Mouse (Mus musculus): ENCODE results near the gene Tmem200a. TPM values are rescaled to one million over a fixed set of nuclear protein-coding genes. Genes with fewer than 3 reads are reported as not detected.

Tmem200a gene
- total and polyA plus RNA-seq, 3 experiments: not detected

- in situ Hi-C loops (cut with MboI; ENCODE audit: low pct_ligation_motif_present, low pct_unique_long_range_greater_than_20kb, low sequenced_read_pairs): no loop called here
- dilution Hi-C loops (cut with MboI; ENCODE audit: extremely low pct_ligation_motif_present, extremely low pct_unique_long_range_greater_than_20kb, low sequenced_read_pairs): no loop called here
- no peak for DNase-seq (ENCODE audit: extremely low read depth)
- H3K4me2 ChIP-seq (ENCODE audit: insufficient read depth, low read depth, poor library complexity, severe bottlenecking): no peak overlapping the region
- no peaks in the 10 kb centered on the region for H3K4me1 ChIP-seq (ENCODE audit: control insufficient read depth in 1 of 2, insufficient read depth in 2 of 2)
- no peaks in the 10 kb centered on the region for H3K27me3 ChIP-seq (replicated peaks)
- no peak overlapping the region for H3K27ac ChIP-seq (ENCODE audit: insufficient read depth, low read depth)
- no peaks in the 10 kb centered on the region for H3K36me3 ChIP-seq (replicated peaks in 1 of 2; ENCODE audit: control insufficient read depth in 1 of 2, insufficient read depth in 1 of 2, low read length in 1 of 2)
- H3K9me3 ChIP-seq (replicated peaks; ENCODE audit: low read length): no peaks in the 10 kb centered on the region
- H3K4me3 ChIP-seq (replicated peaks in 1 of 3; ENCODE audit: low read depth in 2 of 3, low read length in 2 of 3, poor library complexity in 1 of 3): no peak overlapping the region
- no peaks in the 10 kb centered on the region for H3K79me2 ChIP-seq (replicated peaks; ENCODE audit: control insufficient read depth, extremely low read depth, insufficient read depth, poor library complexity, severe bottlenecking)
- no peak overlapping the region for H3K9ac ChIP-seq (ENCODE audit: insufficient read depth, low read depth)
- TF ChIP-seq KAT2A (IDR thresholded peaks at IDR 0.05; ENCODE audit: insufficient replicate concordance, low read length) (no peak), SMC3 (IDR thresholded peaks at IDR 0.05; ENCODE audit: low read depth, low read length) (no peak), JUN (IDR thresholded peaks at IDR 0.05; ENCODE audit: insufficient read depth, low read depth, low read length) (no peak), ZMIZ1 (IDR thresholded peaks at IDR 0.05; ENCODE audit: low read depth, low read length) (no peak), MYC (IDR thresholded peaks at IDR 0.05; ENCODE audit: low read depth, low read length) (no peak), RCOR1 (conservative IDR thresholded peaks at IDR 0.05; ENCODE audit: low read depth, low read length) (no peak), ZC3H11A (IDR thresholded peaks at IDR 0.05; ENCODE audit: low read depth, low read length) (no peak), MEF2A (IDR thresholded peaks at IDR 0.05; ENCODE audit: borderline replicate concordance, low read depth, low read length) (no peak), CTCF (conservative IDR thresholded peaks at IDR 0.05 in 1 of 2, IDR thresholded peaks at IDR 0.05 in 1 of 2; ENCODE audit: low read depth in 2 of 2, low read length in 2 of 2) (no peak), MAZ (IDR thresholded peaks at IDR 0.05; ENCODE audit: low read depth, low read length) (no peak)
These were observed 69.9 kb downstream of the Tmem200a start for GRCm38 (mm10) chr10:26008948-26009347.

GRCm38 (mm10) chr10:26005471-26005870 lies 73.4 kb downstream of the Tmem200a start:
- Histone ChIP-seq H3K9me3 (replicated peaks; ENCODE audit: low read length) (no peaks in the 10 kb centered on the region), H3K27ac (ENCODE audit: insufficient read depth, low read depth) (no peak overlapping the region), H3K27me3 (replicated peaks) (no peaks in the 10 kb centered on the region), H3K36me3 (replicated peaks in 1 of 2; ENCODE audit: control insufficient read depth in 1 of 2, insufficient read depth in 1 of 2, low read length in 1 of 2) (no peaks in the 10 kb centered on the region), H3K4me3 (replicated peaks in 1 of 3; ENCODE audit: low read depth in 2 of 3, low read length in 2 of 3, poor library complexity in 1 of 3) (no peak overlapping the region), H3K79me2 (replicated peaks; ENCODE audit: control insufficient read depth, extremely low read depth, insufficient read depth, poor library complexity, severe bottlenecking) (no peaks in the 10 kb centered on the region), H3K4me2 (ENCODE audit: insufficient read depth, low read depth, poor library complexity, severe bottlenecking) (no peak overlapping the region), H3K4me1 (ENCODE audit: control insufficient read depth in 1 of 2, insufficient read depth in 2 of 2) (no peaks in the 10 kb centered on the region), H3K9ac (ENCODE audit: insufficient read depth, low read depth) (no peak overlapping the region)
- TF ChIP-seq CHD1 (IDR thresholded peaks at IDR 0.05; ENCODE audit: low read depth, low read length): no peak
- TF ChIP-seq ELF1 (IDR thresholded peaks at IDR 0.05; ENCODE audit: low read depth, low read length): no peak
- no peak for TF ChIP-seq ZNF384 (IDR thresholded peaks at IDR 0.05; ENCODE audit: low read depth, low read length)
- no peak for TF ChIP-seq NRF1 (IDR thresholded peaks at IDR 0.05; ENCODE audit: low read depth, low read length)
- TF ChIP-seq TCF12 (IDR thresholded peaks at IDR 0.05; ENCODE audit: low read depth, low read length): no peak
- TF ChIP-seq POLR2A (IDR thresholded peaks at IDR 0.05; ENCODE audit: low read depth, low read length): no peak
- no peak for TF ChIP-seq MEF2A (IDR thresholded peaks at IDR 0.05; ENCODE audit: borderline replicate concordance, low read depth, low read length)
- TF ChIP-seq ZC3H11A (IDR thresholded peaks at IDR 0.05; ENCODE audit: low read depth, low read length): no peak
- no peak for TF ChIP-seq CHD2 (IDR thresholded peaks at IDR 0.05; ENCODE audit: low read length)
- TF ChIP-seq USF2 (conservative IDR thresholded peaks at IDR 0.05; ENCODE audit: low read depth, low read length): no peak
- no peak for TF ChIP-seq GABPA (IDR thresholded peaks at IDR 0.05; ENCODE audit: insufficient replicate concordance, low read depth, low read length)
- no peak for TF ChIP-seq MAFK (IDR thresholded peaks at IDR 0.05; ENCODE audit: insufficient replicate concordance, low read length)
- TF ChIP-seq SMC3 (IDR thresholded peaks at IDR 0.05; ENCODE audit: low read depth, low read length): no peak
- TF ChIP-seq ZKSCAN1 (IDR thresholded peaks at IDR 0.05; ENCODE audit: borderline replicate concordance, low read depth, low read length): no peak
- no peak for TF ChIP-seq KAT2A (IDR thresholded peaks at IDR 0.05; ENCODE audit: insufficient replicate concordance, low read length)
- no peak for TF ChIP-seq PAX5 (IDR thresholded peaks at IDR 0.05; ENCODE audit: low read length)
- in situ Hi-C loops (cut with MboI; ENCODE audit: low pct_ligation_motif_present, low pct_unique_long_range_greater_than_20kb, low sequenced_read_pairs) (no loop called here), dilution Hi-C loops (cut with MboI; ENCODE audit: extremely low pct_ligation_motif_present, extremely low pct_unique_long_range_greater_than_20kb, low sequenced_read_pairs) (no loop called here)
- DNase-seq (ENCODE audit: extremely low read depth): no peak

All from CH12.LX (cell line).